ENCODE assay signal across 28 mouse cellular contexts in the genomic region with DNA sequence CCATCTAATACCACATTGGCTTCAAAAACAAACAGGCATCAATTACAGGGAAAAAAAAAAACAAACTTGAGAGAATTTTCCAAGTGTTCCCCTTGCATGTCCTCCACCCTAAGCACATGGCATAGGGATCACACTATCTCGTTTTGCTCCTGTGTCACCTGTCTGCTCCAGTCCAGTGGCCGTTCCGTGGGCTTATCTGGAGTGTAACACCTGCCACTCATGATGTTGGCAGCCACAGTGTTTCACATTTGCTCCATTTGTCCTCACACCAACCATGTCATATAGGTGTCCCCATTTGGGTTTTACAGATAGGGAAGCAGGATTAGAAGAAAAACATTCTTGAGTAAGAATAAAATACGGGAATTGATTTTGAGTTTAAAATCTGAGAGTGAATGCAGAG.
"Had no signal": no experiment of that assay in that cellular context is flagged by ENCODE, and none has a peak within 500 bp of the region (broad histone marks: within the 10 kb centered on the region; RNA-seq: fewer than 3 reads in every experiment).

No protein-coding gene starts in this region.

- H3K27me3 ChIP-seq: heart, embryonic 12.5 days; heart, embryonic 13.5 days; heart, embryonic 15.5 days; hindbrain, embryonic 12.5 days; hindbrain, embryonic 13.5 days; hindbrain, embryonic 15.5 days; intestine, embryonic 15.5 days; kidney, embryonic 15.5 days had no signal

- DNase-seq: heart, postnatal 36 days; heart, postnatal 4 days; kidney, adult 11 months; kidney, adult 18-20 months; kidney, adult 2 months; kidney, adult 8-10 months; kidney, adult 9 months; kidney, postnatal 10 days; kidney, postnatal 14 days; kidney, postnatal 25 days; kidney, postnatal 36 days; kidney, postnatal 4 days; layer of hippocampus, adult 9-11 months; layer of hippocampus, postnatal 36 days had no signal

- H3K27ac ChIP-seq: heart, embryonic 13.5 days; heart, embryonic 15.5 days; hindbrain, embryonic 10.5 days; hindbrain, embryonic 12.5 days; hindbrain, embryonic 13.5 days; hindbrain, embryonic 14.5 days; hindbrain, embryonic 15.5 days; hindbrain, postnatal 0 days; intestine, embryonic 15.5 days; kidney, embryonic 15.5 days; kidney, postnatal 0 days; layer of hippocampus, adult 2 months; left cerebral cortex, adult 2 months had no signal

- H3K9me3 ChIP-seq: heart, embryonic 12.5 days; heart, embryonic 13.5 days; heart, embryonic 15.5 days; hindbrain, embryonic 10.5 days; hindbrain, embryonic 12.5 days; hindbrain, embryonic 13.5 days; hindbrain, embryonic 15.5 days; intestine, embryonic 15.5 days; kidney, embryonic 15.5 days had no signal

- H3K4me3 ChIP-seq: heart, embryonic 12.5 days; heart, embryonic 13.5 days; heart, embryonic 15.5 days; hindbrain, embryonic 10.5 days; hindbrain, embryonic 12.5 days; hindbrain, embryonic 13.5 days; hindbrain, embryonic 15.5 days; intestine, embryonic 15.5 days; kidney, embryonic 15.5 days; layer of hippocampus, adult 2 months; left cerebral cortex, adult 2 months had no signal

- H3K36me3 ChIP-seq: heart, embryonic 12.5 days; heart, embryonic 13.5 days; heart, embryonic 15.5 days; hindbrain, embryonic 10.5 days; hindbrain, embryonic 12.5 days; hindbrain, embryonic 13.5 days; hindbrain, embryonic 15.5 days; intestine, embryonic 15.5 days; kidney, embryonic 15.5 days had no signal

- H3K4me1 ChIP-seq: heart, embryonic 12.5 days; heart, embryonic 13.5 days; heart, embryonic 15.5 days; hindbrain, embryonic 10.5 days; hindbrain, embryonic 12.5 days; hindbrain, embryonic 15.5 days; intestine, embryonic 15.5 days; kidney, embryonic 15.5 days had no signal
